Mouse (Mus musculus): ENCODE results near the gene 1700024P04Rik. TPM values are rescaled to one million over a fixed set of nuclear protein-coding genes. Genes with fewer than 3 reads are reported as not detected.

The 1700024P04Rik gene
- total RNA-seq, 2 experiments from 2014 or later = not detected

GRCm38 (mm10) chr13:98967942-98968341 lies 16.4 kb downstream of the 1700024P04Rik start:
- intact Hi-C loops (cut with DNase I) = loop anchor here (5.0 kb wide), 1 partner anchor 39 kb away; no protein-coding TSS in a partner anchor
- DNase-seq = no peak

- peak; percentile 6 to 42 for DNase-seq
- intact Hi-C loops (cut with DNase I) = loop anchor here (5.0 kb wide), 1 partner anchor 41 kb away; no protein-coding TSS in a partner anchor
These were observed 17.8 kb downstream of the 1700024P04Rik start for GRCm38 (mm10) chr13:98966583-98966982.

- DNase-seq = no peak
- intact Hi-C loops (cut with DNase I) = no loop called here
These were observed 20.8 kb downstream of the 1700024P04Rik start for GRCm38 (mm10) chr13:98963612-98964011.

GRCm38 (mm10) chr13:98958177-98958576 lies 26.2 kb downstream of the 1700024P04Rik start:
- DNase-seq = no peak
- intact Hi-C loops (cut with DNase I) = no loop called here

GRCm38 (mm10) chr13:98956209-98956608 lies 28.2 kb downstream of the 1700024P04Rik start:
- intact Hi-C loops (cut with DNase I) = no loop called here
- no peak for DNase-seq

GRCm38 (mm10) chr13:98955676-98956075 lies 28.7 kb downstream of the 1700024P04Rik start:
- no peak for DNase-seq
- intact Hi-C loops (cut with DNase I) = no loop called here

- intact Hi-C loops (cut with DNase I) = no loop called here
- peak; percentile 31 to 36 for DNase-seq
These were observed 29.1 kb downstream of the 1700024P04Rik start for GRCm38 (mm10) chr13:98955226-98955625.

- DNase-seq = no peak
- intact Hi-C loops (cut with DNase I) = no loop called here
These were observed 30.5 kb downstream of the 1700024P04Rik start for GRCm38 (mm10) chr13:98953830-98954229.

- DNase-seq = no peak
These were observed 32.4 kb downstream of the 1700024P04Rik start for GRCm38 (mm10) chr13:98951951-98952350.

GRCm38 (mm10) chr13:98948146-98948545 lies 36.2 kb downstream of the 1700024P04Rik start:
- DNase-seq = no peak
- intact Hi-C loops (cut with DNase I) = no loop called here

More at GRCm38 (mm10) chr13:98951951-98952350, 32.4 kb downstream of the 1700024P04Rik start:
- intact Hi-C loops (cut with DNase I) = no loop called here

GRCm38 (mm10) chr13:98946434-98946833 lies 37.9 kb downstream of the 1700024P04Rik start:
- no peak for DNase-seq
- intact Hi-C loops (cut with DNase I) = no loop called here

GRCm38 (mm10) chr13:98945908-98946307 lies 38.5 kb downstream of the 1700024P04Rik start:
- intact Hi-C loops (cut with DNase I) = no loop called here
- no peak for DNase-seq

GRCm38 (mm10) chr13:98945381-98945780 lies 39.0 kb downstream of the 1700024P04Rik start:
- intact Hi-C loops (cut with DNase I) = no loop called here
- no peak for DNase-seq

- DNase-seq = no peak
- intact Hi-C loops (cut with DNase I) = no loop called here
These were observed 39.7 kb downstream of the 1700024P04Rik start for GRCm38 (mm10) chr13:98944620-98945081.

GRCm38 (mm10) chr13:98942360-98942759 lies 42.0 kb downstream of the 1700024P04Rik start:
- intact Hi-C loops (cut with DNase I) = no loop called here

GRCm38 (mm10) chr13:98941829-98942343 lies 42.5 kb downstream of the 1700024P04Rik start:
- DNase-seq = no peak
- intact Hi-C loops (cut with DNase I) = no loop called here

More at GRCm38 (mm10) chr13:98942360-98942759, 42.0 kb downstream of the 1700024P04Rik start:
- no peak for DNase-seq

- no peak for DNase-seq
- intact Hi-C loops (cut with DNase I) = no loop called here
These were observed 47.3 kb downstream of the 1700024P04Rik start for GRCm38 (mm10) chr13:98937108-98937507.

Other genes starting within 250 kb of the 1700024P04Rik start
- 10 to 100 TPM; 37.9 to 43.0 TPM for gene Fcho2, start 169.1 kb downstream of the 1700024P04Rik start, total RNA-seq (2021)
- gene Tnpo1, start 58.2 kb downstream of the 1700024P04Rik start, total RNA-seq (2021) = 10 to 100 TPM; 74.0 to 80.5 TPM
- 10 to 100 TPM; 19.7 to 21.2 TPM for gene Zfp366, start 200.3 kb upstream of the 1700024P04Rik start, total RNA-seq (2021)

Measured in heart, postnatal 14 days (tissue).